Mouse (Mus musculus) layer of hippocampus, postnatal 36 days (tissue): ENCODE measurements around the gene Sox13. TPM values are rescaled to one million over a fixed set of nuclear protein-coding genes. Genes with fewer than 3 reads are reported as not detected.
A peak's percentile ranks its signal among the peaks of the same experiment; 100 is the strongest.

Experiments used
- DNase-seq, 2 experiments: peaks; one replicate each; pipeline ENCODE4 v3.0.0; 2022
- total RNA-seq, 2 experiments: library from RNA; stranded (reverse); gene quantifications; 2 replicates each; pipeline ENCODE4 v1.2.3; 2021

Gene Sox13
- total RNA-seq, 2 experiments from 2014 or later, result 7.2 TPM

DNA sequence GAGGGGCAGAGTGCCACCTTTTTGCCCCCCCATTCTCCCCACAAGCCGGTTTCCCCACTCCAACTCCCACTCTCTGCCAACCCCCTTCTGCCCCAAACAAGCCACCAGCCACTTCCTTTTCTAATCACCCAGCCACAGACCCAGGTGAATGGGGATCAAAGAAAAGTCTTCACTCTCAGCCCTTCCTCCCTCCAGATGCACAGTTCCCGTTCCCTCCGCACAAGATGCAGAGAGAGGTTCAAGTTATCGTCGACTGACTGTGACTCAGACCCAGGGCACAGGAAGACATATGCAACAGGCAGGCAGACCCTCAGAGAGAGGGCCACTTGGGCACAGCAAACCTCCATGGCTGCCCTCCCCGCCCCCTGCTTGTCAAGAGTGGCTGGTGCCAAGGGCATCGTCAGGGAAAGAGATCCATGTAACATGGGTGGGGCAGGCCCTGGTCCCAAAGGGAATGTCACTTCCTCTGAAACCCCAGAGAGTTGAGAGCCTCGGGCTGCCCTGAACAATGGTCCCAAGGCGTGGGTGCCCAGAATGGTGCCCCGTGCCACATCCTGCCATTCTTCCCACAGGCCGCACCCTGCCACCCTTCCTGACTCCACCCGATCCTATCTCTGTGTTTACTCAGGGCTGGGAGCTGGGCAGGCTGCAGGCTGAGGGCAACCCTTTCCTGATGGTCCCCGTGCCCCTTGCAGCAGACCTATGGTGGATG is 24.0 kb downstream of the Sox13 start:
- DNase-seq, result no peak

DNA sequence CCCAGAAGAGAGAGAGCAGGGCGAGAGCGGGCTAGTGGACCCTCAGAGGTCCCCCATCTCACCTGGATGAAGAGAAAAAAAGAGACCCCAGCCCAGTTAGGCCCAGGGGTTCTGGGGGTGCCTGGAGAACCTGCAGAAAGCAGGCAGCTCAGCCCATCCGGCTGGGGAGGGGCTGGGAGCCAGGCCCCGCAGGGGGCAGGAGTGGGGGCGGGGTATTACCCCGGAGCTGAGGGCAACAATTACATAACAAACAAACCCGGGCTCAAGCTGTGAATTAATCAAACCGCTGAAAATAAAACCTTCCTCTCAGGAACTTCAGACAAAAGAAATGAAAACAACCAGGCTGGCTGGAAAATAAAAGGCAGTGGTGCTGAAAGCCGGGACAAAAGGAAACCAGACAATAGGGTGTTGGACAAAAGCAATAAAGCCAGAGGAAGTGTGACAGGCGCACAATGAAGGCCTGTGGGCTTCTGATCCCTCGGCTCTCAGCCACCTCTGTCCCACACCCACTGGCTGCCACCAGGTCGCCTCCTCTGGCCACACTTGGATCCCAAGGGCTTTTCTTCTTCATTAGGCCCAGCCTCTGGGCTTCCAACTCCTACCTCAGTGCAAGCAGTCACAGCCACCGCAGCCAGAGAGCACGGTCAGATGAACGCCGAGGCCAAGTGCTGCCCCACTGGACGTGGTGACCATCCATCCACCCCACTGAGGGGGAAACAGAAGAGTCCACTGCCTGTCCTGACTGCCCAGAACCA is 26.5 kb downstream of the Sox13 start:
- DNase-seq, result peak in 1 of 2 experiments; percentile 22

DNA sequence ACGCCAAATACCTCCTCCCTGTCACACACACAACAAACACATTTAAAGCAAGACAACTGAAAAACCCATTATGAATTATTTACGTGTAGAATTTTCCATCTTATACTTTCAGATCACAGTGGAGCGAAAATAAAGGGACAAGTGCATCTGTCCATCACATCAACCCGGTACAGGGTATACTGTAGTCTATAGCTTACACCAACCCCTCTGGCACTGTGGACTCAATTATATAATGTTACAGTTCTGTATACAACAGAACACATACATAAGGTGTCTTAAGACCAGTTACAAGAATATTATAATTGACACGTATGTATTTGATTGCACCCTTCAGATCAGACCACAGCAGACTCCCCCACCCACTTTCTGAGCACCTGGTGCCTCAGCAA is 27.1 kb downstream of the Sox13 start:
- no peak for DNase-seq

DNA sequence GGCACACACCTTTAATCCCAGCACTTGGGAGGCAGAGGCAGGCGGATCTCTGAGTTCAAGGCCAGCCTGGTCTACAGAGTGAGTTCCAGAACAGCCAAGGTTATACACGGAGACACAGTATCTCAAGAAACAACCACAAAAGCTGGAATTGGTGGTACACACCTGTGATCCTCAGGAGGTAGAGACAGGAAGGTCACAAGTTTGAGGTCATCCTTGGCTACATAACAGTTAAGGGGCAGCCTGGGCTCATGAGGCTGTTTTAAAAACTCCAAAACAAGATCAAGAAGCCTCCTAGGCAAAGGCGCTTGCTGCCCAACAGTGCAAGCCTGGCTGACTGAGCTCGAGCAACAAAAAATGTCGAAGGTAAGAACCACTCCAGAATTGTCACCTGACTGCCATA is 27.5 kb downstream of the Sox13 start:
- DNase-seq, result no peak

DNA sequence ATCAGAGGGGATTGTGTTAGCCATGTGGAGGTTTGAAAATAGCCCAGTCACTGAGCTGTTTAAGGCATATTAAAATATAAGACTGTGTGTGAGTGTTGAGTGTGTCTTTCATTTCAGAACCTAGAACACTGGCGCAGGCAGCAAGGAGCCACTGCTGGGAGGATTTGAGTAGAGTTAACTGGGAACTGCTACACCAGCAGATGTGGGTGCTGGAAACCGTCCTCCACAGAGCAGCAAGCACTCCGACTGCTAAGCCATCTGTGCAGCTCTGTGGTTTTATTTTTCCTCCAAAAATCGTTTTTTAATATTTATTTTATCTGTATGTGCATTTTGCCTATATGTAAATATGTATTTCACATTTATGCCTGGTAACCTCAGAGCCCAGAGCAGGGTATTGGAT is 29.5 kb downstream of the Sox13 start:
- peak in 1 of 2 experiments; percentile 20 for DNase-seq

DNA sequence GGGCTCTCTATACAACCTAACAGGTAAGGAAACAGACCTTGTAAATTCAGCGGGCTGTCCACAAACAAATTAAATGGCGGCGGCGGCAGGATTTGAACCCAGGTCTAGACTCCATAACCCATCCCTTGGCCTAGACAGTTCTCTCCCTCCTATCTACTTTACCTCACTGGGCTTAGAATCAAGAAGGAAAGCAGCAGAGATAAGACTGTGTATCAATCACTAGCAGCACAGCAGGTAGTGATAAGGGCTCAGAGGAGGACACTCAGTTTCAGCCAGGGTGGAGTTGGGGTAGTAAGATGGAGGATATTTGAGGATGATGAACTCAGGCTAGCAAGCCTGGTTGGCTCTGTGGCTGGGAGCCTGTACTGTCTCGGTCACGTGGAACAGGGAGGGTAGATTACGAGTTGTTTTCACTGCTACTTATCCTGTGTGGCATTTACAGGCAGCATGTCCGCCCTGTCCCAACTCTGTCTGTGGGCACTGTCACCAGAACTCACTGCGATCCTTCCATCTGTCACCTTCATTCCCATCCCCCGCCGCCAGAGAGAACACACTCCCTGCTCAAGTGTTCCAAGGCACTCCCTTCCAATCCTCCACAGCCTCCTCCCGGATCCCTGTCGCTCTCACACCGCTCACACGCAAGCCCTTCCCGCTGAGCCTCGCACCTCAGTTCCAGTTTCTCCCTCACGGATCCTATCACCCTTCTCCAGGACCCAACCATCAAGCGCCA is 36.5 kb downstream of the Sox13 start:
- peak; percentile 31 to 52 for DNase-seq

DNA sequence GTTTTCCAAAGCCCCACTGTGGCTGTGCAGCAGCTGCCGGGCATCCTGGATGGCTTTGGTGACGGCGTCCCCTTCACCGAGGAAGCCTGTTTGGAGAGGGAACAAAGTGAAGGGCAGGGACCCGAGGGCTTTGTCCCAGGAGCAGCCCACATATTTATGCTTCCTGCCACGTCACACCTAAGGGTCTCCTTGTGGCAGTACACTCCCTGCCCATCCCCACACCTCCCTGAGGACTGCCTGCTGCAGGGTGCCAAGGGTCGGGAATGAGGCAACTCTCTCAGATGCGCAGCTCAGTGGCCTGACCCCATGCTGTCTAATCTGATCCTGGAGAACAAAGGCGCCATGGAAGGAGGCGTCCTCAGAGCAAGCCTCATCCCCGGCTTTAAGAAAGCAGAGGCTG is 38.0 kb downstream of the Sox13 start:
- DNase-seq, result no peak

DNA sequence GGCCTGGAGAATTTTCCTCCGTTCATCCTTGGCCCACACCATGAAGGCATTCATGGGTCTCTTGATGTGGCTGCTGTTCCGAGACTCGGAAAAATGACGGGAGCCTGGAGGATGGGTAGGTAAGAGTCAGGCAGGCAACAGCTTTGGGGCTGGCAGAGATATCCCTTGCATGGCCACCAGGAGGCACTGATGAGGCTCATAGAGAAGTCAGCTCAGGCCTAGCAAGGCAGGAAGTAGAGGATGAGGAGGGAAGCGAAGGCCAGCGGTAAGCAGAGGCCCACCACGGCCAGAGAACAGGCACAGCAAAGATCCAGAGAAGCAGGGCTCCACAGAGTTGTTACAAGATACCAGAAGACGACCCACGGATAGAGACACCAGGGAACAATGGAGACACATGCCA is 38.7 kb downstream of the Sox13 start:
- peak; percentile 49 to 56 for DNase-seq

DNA sequence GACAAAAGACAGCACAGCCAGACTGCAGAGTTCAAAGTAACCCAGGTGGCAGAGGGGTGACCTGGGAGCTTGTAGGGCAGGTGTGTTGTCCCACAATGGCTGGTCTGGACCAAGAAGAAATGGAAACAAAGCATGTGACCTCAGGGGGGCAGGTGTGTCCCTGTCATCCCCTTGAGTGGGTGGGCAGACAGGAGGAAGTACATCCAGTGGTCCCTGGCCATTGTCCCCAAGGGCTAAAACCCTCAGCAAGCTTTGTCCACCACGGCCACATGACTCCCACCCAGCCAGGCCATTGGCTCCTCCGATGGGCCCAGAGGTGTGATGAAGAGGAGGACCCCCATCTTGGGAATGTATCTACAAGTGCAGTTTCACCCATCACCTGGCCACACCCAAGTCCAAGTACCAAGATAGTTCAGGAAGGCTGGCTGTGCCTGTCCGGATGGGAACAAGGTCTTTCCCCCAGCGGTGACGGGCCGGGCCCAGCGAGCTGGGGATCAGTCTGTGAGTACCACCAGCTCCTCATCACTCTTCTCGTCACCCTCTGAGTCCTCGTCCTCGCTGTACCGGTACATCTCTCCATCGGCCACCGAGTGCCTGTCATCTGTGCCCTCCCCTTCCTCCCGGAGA is 40.9 kb downstream of the Sox13 start:
- no peak for DNase-seq

DNA sequence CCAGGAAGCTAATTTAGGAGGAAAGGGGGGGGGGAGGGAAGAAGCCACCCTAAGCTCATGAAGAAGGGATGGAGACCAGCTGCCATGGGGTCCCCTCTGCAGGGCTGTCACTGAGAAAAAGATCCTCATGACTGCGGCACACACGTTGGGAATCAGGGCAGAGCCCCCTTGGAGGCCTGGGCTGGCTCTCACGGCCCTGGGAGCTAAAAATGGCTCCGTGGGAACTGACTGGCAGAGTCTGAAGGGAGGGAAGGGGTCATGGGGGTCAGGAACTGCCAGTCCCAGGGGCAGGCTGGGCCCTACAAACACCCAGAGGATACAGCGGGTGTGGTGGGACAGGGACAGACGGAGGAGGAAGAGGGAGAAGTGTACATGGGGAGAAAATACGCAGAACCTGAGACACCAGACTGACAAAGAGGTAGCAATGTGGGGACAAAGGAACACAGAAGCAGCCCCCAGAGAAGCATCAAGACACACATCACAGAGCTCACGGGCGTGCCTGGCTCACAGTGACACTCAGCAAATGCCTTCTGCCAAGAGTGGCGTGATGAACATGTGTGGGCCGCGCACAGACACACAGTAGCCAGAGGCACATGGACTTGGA is 41.5 kb downstream of the Sox13 start:
- DNase-seq, result no peak

DNA sequence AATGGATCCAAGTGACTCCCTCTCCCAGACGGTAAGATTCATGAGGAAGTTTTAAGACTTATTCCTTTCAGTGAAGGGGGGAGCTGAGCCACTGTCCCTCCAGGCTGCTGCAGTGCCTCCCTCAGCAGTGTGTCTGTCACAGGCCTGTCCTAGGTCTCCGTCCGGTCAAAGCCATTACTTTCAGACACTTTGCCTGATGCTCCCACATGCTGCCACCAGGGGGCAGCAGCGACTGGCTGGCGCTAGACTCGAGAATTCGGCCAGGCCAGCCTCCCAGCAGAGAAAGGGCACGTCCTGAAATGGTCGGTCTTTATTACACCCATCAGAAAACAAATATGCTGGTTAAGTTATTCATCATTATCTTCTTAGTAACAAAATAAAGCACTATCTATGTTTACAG is 42.2 kb downstream of the Sox13 start:
- no peak for DNase-seq

DNA sequence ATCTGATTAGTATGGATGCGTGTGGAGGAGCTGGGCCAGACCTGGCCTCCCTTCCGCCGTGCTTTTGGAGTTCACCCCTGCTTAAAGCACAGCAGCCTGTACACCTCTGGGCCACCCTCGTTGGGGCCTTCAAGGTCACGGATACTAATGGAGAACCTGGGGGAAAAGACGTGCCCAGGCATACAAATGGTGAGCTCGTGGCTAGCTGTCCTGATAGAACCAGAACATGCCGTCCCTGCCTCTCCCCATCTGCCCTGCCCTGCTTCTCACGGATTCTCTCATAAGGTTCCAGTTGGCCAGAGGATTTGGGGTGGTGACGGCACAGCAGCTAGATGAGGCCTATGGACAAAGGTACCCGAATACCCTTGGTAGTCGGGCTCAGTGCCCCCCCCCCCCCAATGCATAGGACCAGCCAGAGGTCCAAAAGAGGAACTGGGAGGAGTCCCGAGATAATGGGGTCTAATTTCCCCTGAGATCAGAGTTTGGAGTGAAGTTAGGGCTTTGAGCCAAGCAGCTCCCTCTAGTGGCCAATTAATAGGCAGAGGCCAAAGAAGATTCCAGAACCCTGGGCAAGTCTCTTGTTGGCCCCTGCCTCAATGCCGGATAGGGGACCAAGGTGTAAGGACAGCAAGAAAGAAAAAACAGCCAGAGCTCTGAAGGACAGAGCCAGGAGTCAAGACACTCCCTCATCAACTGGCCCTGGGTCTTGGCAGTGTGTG is 43.7 kb downstream of the Sox13 start:
- DNase-seq, result no peak

DNA sequence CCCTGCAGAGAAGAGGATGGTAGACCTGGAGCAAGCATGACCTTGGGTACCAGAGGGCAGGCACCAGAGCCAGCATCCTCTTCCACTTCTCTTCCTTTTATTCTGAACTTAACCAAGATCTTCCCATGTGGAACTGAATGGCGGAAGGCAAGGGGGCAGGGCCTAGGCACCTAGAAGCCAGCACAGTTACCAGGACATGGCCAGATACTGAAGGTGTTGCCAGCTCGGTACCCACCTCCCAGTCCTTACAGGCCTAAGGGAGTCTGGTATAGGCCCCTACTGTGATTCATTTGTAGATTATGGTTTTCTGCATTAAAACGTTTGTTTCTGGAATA is 44.2 kb downstream of the Sox13 start:
- no peak for DNase-seq

DNA sequence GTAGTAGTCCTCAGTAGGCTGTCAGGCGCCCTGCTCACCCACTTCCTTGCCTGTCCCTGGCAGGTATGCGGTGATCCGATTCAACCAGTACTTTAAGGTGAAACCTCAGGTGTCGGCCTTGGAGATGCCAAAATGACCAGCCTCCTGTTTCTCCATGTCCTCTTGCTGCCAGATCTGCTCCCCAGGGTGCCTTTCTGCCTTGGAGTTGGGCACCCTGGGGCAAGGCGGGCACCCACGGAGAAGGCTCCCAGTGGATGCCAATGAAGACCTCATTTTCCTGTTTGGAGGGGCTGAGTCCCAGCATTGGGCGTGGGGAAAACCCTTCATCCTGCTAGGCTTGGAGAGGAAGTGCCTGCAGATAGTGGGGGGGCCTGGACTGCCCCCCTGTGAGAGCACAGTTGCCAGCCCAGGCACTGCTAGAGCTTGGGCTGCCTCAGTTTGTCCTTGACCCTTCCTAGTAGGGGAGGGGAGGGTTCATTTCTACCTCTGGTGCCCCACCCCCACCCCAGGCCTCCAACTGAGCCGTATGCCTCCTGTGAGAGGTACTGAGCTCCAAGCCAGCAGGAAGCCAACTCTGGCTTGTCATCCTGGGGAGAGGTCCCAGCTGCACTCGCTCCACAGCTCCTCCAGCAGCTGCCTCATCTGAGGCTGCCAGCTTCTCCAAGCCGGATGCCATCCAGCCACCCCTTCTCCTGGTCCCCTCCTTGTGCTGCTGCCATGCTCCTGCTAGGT is 44.8 kb downstream of the Sox13 start:
- DNase-seq, result no peak

DNA sequence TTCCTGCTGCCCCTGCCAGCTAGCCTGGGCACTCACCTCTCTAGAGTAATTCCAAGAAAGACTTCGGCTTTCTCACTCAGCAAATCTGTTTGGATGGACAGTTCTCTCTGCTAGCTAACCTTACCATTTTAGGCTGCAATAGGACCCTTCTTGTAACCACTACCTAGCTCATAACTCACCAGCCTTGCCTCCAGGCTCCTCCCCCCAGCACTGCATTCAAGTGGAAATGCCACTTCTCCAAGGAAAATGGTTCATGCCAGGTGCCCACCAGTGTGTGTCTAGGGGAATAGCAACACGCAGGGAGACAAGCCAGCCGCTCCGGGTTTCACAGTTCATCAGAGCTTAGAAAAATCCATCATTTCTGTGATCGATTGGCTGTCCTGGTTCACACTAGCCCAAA is 46.6 kb downstream of the Sox13 start:
- no peak for DNase-seq

DNA sequence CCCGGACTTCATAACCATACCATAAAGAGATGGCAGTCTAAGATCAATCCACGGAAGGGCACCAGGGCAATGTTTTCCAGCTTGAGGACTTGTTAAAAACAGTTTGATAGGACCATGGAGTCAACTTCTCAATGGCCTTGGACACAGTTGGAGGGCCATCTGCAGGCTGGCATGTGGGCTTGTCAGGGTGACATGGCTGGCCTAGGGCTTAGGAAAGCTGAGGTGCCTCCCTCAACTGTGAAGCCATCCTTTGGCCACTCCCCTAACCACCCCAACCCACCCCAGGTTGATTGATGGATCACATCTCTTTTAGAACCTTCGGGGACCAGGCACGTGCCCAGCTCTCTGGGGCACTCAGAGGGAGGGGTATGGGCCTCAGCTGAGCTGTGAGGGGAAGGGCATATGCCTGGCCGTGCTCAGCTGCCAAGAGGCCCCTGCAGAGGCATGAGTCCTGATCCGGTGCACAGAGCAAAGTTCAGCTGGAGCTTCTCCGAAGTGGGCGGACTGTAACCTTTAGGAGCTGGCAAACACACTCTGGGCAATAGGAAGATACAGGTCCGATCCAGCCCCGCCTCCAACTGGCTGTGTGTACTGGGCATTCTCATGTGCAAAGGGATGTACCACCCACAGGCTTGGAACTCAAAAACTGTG is 48.4 kb downstream of the Sox13 start:
- DNase-seq, result no peak

DNA sequence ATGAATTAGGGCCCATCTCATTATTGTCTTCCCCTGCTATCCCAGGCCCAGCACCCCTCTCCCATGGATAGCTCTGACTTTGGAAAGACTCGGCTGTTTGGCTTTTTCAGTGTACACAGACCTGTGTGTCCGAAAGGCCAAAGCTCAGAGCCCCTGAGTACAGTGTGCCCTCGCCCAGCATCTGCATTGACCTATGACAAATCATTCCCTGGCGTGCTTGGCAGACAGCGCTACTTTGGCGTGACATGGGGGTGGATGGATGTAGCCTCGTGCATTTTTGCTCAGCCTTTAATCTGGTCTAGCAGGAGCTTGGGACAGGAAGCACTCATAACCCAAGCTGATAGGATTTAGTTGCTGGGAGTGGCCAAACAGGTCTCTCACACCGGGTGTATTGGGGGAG is 52.1 kb downstream of the Sox13 start:
- DNase-seq, result no peak

DNA sequence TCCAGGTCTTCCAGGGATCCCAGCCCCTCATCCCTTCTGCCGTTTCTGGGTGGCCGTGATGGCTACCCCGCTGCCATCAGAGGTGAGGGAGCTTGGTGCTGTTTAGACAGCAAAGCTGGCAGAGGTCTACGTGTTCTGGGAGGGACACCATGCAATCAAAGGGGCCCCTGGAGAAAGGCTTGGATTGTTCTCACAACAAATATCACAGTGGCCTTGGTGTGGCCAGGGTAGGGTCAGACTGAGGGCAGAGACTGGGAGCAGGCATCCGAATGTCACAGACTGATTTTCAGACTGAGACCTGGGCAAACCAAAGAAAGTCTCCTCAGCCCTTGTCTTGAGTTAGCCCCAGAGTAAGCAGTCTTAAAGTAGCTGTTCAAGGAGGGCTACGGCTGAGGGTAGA is 52.7 kb downstream of the Sox13 start:
- no peak for DNase-seq

DNA sequence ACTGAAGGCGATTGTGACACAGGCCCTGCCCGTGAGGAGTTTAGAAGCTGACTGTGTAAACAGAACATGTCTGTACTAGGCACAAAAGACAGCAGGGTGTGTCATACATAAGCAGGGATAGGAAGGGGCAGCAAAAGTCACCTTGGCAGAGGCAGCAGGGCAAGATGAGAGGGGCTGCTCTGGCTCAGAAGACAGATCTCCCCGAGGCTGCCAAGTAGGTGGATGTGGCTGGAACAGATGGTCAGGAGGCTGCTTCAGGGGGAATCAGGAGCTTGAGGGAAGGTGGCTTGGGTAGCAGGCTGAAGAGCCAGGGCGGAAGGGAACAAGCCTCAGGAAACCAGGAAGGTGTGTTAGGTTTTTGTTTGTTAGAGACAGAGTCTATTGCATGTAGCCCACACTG is 53.8 kb downstream of the Sox13 start:
- DNase-seq, result no peak

DNA sequence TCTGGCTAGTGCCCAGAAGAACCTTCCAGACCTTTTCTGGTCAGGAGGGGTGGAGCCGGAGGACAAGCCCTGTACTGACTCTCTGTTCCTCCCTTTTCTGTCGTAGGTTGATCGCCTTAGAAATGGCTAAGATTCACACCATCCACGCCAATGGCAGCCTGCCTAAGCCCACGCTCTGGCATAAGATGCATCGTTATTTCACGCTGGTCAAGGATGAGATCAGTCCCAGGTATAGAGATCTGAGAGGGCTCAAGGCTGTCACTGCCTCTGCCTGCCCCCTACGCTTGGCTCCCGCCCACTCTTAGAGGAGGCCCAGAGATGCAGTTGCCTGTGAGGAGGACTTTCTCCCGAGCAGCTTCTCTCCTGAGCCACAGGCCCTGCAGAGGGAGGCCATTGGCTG is 55.5 kb downstream of the Sox13 start:
- no peak for DNase-seq
